In the genomic region with DNA sequence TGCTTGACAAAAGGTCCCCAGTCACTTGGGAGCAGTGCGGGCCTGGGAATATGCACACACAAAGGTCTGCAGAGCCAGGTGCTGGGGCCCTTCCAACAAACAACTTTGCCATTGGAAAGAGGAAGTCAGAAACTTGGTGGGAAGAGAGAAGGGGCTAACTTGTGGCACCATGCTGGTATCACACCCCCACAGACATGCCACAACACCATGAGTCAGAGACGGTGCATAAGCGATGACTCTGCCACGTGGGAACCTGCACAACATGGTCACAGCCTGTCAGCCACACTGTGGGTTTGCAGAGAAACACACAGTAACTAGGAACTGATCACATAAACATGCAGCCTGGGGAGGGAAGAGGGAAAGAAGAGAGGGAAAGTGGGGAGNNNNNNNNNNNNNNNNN, we compare ENCODE assay signal across 20 mouse cellular contexts.
DNase-seq lines count a peak whose midpoint lies in the region; ATAC-seq lines count a peak whose summit lies in the region.
"Had no signal": no experiment of that assay in that cellular context is flagged by ENCODE, and none has a peak within 500 bp of the region (broad histone marks: within the 10 kb centered on the region; RNA-seq: fewer than 3 reads in every experiment).

No protein-coding gene starts in this region.

- no peak for ATAC-seq in inflammation-experienced regulatory T-cells, adult 6 months
- ATAC-seq: Patski had no signal

- DNase-seq in layer of hippocampus, adult 18-20 months (ENCODE audit: low spot score in 2 of 2): peak; percentile 35 to 58
- no peak for DNase-seq in layer of hippocampus, postnatal 36 days
- DNase-seq in right cerebral cortex, adult 2 months (ENCODE audit: low spot score in 2 of 2): peak; percentile 27 to 39
- DNase-seq in right cerebral cortex, postnatal 14 days: no peak
- peak; percentile 76 for DNase-seq in brain, adult 2 months (ENCODE audit: low read depth, low spot score)
- DNase-seq in left cerebral cortex, adult 8-10 months (ENCODE audit: low spot score in 2 of 2): no peak
- DNase-seq: adrenal gland, adult 2 months; cerebellum, adult 18-20 months; cerebellum, postnatal 14 days; gastrocnemius, postnatal 10 days; heart, adult 18-20 months; heart, postnatal 10 days; kidney, adult 2 months; liver, embryonic 13.5 days; lung, adult 2 months; lung, postnatal 14 days; midbrain, embryonic 14.5 days; thymus, postnatal 36 days had no signal

Comparison
In these comparisons a context has a peak if more than half of its experiments do, and no peak if none do; other contexts are left out.
1. DNase-seq: peak in layer of hippocampus, adult 18-20 months (2 of 2), right cerebral cortex, adult 2 months (2 of 2) and brain, adult 2 months (single experiment); none in layer of hippocampus, postnatal 36 days (0 of 2), right cerebral cortex, postnatal 14 days (single experiment) and left cerebral cortex, adult 8-10 months (0 of 2).